Mouse (Mus musculus) frontal cortex, postnatal 10 days (tissue): ENCODE data around the gene Efcab1.
"Not testable (repeated sequence)": the region's sequence is repeated elsewhere in the genome, so short reads cannot be mapped to it uniquely, and the experiment has no call there.

Experiments used
- DNase-seq, 2 experiments: peaks; one replicate each; pipeline ENCODE4 v3.0.0; 2022; ENCODE audit warnings: low spot score in 2 of 2, mixed read lengths in 1 of 2

The Efcab1 gene

DNA sequence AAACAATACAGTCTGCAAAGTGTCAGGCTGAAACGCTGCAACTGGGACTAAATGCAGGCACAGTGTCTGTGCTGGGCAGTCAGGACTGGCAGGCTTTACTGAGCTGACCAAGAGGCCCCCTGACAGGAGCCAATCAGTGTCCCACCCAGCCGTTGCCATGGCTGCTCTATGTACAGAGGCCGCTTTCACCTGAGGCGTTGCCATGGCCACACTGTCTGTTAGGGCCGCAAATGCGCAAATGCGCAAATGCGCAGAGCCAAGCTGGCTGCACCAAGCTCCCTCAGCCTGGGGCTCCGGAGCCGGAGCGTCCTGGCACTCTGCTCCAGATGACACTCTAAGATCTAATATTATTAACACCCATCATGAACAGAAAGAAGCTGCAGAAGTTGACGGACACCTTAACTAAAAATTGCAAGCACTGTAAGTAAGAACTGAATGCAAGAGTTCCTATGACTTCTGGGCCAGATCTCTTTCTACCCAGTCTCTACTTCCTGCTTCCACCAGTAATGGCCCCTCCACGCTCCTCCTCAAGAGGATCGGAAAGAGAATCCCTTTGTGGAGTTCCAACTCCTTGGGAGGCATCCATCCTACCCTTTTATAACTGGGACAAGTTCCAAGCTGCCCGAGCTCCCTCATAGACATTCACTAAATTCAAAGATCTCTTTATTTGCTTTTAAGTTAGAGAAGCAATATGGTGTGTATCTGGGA, at the start of gene Efcab1:
TSS of gene Efcab1 (plus strand) at position 214 of the 708 bp plus-strand sequence.
- DNase-seq: peak; percentile 43 to 61

DNA sequence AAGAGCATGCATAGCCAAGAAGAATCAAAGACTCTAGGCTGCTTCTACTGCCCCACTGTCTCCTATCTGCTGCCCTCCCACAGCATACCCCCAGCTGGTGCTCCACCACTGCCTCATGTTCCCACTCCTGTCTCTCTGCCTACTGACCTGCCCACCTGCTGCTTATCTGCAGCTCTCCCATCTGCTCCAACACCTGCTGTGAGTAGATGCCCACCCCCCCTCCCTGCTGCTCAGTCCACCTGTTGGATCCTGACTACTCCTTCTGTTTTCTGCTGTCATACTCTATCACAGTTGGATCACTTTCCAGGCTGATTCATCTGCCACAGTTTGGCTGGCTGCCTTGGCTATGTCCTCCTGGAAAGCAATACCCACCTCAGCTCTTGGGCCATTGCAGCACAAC, 47.0 kb upstream of the Efcab1 start:
- no peak for DNase-seq

DNA sequence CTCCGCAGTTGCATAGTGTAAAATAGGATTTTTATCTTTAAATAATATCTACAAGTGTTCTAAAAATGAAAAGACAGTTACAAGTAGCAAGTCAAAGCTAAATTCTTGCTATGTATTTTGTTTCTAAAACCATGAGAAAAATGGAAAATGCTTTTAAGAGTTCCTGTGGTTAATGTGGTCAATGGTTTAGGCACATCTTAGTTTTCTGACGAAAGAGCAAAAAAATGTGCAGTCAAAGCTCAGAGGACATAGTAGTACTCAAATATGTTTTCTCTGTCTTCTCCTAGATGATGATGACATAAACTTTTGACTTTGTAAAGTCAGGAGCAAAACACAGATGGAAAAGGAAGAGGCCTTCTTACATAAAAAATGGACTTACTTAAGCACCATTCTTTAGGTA, 21.5 kb upstream of the Efcab1 start:
- DNase-seq: no peak

DNA sequence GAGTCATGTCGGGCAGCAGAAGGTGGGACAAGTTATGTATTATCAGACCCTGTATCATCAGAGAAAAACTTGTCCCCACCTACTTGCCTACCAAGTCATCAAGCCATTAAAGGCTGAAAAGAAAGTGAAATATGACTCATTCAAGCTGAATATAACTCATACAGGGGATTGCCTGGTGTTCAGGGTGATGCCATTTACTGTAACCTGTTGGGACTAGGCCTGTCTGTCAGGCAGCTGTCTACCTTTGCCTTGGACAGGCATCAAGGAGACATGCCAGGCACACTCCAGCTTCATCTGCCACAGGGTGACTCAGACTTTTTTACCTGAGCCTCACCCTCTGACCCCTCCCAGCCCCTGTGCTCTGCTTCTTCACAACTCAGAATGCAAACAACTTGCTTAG, 21.0 kb upstream of the Efcab1 start:
- no peak for DNase-seq

DNA sequence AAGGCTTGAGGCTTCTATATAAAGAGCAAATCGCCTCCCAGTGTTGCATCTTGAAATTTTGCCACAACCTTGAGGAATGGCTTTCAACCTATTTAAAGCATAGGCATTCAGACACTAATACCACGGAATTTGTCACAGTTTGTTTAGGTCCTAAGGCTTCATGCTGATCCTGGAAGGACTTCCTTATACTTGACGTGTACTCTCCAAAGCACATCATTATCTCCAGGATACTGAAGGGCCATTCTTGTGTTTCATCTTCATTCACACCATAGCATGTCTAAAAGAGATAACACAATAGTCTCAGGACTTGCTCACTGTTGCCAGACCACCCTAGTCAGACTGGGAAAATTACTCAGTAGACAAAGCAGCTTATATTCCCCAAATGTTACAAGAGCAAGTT, 13.9 kb upstream of the Efcab1 start:
- no peak for DNase-seq

DNA sequence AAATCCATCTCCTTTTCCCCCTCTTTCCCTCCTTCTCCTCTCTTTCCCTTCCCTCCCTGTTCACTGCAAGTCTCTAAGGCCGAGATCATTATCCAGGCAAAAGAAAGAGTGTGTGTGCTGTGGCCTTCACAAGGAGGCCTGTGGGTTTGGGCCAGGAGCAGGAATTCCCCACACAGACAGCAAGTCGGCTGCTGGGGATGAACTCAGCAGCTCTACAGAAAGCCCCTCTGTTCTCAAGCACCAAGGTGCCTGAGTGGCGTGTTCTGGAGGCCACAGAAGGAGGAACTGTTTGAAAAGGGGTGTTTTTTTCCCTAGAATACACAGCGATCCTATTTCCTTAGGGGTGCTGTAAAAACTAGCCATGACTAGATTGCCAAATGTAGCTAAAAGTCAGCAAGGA, 12.5 kb upstream of the Efcab1 start:
- no peak for DNase-seq

DNA sequence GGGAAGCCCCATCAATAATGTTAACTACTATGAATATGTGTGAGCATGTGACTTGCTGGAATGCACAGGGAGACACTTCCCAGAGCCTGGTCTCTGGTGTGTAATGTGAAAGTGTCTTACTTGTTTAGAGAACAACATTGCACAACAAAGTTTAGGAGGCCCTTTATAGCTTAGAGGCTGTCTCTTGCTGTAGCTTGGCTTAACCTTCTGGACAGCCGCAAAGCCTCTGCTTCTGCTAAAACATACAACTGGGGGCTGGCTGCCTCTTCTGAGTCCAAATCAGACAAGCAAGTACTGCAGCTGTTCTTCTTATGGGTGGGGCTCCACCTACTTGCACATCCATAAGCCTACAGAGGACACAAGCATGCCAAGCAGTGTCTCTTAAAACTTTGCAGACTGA, 11.7 kb upstream of the Efcab1 start:
- DNase-seq: no peak

DNA sequence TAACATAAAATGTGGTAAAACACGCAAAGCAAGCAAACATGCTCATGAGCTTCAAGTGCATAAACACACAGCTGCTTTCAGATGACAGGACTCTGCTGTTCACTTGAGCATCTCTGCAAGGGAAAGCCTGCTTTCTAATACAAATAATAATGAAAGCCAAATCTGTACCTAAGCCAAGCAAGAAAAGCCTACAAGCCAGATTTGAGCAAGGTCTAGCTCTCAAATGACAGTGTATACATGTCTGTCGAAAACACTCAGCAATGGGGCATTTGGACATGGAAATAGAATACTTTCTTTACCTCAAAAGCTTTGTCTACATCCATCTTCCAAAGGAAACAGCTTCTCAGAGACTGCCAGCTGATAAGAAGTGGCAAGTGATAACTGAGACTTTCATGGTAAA, 10.9 kb upstream of the Efcab1 start:
- no peak for DNase-seq

DNA sequence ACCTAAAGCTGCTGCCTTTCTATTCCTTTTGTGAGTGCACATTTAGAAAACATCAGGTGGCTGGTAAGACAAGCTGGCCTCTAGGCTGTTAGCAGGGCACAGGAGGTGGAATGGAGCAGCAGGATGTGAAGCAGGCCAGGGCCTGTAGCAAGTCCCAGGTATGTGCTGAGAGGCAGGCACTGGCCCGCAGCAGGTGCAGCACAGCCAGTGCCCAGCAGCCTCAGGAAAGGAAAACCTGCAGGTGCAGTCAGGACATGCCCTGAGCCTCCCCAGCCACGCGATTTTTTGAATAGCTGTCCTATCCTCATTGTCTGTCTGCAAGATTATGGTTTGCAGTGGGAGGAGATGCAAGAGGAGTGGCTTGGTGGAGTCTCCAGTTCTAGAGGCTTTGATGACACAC, 24.3 kb downstream of the Efcab1 start:
- not testable (repeated sequence) for DNase-seq

DNA sequence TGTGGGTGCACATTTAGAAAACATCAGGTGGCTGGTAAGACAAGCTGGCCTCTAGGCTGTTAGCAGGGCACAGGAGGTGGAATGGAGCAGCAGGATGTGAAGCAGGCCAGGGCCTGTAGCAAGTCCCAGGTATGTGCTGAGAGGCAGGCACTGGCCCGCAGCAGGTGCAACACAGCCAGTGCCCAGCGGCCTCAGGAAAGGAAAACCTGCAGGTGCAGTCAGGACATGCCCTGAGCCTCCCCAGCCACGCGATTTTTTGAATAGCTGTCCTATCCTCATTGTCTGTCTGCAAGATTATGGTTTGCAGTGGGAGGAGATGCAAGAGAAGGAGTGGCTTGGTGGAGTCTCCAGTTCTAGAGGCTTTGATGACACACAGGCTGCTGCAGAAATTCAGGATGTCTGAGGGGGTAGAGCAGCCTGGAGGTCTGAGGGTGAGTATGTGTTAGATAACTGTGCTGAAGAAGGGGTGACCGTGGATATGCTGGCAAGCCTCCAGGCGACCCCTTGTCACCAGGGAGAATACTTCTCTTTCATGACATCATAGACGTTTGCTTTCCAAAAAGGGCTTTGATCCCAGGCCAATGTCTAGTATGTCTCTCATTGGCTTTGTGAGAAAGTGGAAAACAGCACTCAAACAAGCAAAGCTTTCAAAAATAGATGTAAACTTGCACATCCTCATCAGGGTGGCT, 30.2 kb downstream of the Efcab1 start:
- not testable (repeated sequence) for DNase-seq

DNA sequence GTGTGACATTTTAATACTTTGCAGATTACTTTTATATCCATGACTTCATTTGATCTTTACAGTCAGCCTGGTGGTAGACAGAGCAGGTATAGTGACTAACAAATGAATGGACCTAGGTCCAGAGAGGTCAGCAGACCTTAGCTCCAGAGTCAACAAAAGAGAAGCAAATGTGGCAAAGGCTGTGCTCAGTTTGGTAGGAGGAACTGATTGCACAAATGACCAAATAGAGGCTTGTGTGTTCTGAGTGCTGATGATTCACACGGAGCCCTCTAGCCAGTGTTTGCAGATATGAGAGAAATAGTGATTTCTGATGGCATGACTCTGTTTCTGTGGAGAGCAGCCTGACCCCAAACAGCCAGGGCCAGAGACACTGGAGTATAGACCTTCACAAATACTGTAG, 33.1 kb downstream of the Efcab1 start:
- DNase-seq: no peak

DNA sequence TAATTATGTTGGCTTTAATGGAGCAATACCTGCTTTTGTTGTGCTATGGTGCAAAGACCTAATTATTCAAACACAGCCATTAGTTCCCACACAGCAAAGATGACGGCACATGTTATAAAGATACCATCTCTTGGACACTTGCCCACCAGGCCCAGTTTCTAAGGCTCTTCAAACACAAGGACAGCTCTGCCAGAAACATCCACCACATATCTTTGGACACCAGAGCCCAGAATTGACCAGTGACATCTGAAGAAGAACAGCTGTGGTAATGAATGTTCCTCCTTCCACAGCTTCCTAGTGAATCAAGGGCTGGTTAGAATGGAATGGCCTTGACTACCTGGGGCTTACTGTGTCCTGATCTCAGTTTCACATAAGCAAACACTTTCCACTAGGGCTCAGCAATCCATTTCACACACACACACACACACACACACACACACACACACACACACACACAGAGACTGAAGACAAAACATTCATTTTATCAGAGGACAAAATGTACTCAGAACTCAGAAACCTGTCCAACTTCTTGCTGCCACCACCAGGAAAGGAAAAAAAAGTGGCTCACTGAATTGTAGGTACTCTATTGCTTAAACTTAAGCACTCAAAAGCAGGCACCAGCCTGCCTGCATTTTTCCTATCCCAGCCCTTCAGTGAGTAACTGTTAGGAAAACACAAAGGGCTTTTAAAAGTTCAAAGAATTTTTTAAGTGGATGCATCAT, 33.7 kb downstream of the Efcab1 start:
- DNase-seq: no peak

DNA sequence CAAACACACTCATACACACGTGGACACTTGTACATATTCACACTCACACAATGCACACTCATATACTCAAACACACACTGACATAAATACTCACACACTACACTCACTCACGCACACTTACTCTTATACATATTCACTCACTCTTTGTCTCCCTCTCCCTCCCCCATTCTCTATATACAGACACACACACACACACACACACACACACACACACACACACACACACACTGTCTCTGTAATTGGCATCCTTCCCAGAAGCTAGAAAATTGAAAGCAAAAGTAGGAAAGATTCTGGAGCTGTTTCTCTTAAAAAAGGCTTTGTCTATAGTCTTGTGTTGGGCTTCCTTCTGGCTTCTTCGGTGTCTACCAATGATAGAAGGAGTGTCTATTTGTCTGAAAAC, 34.5 kb downstream of the Efcab1 start:
- DNase-seq: no peak

DNA sequence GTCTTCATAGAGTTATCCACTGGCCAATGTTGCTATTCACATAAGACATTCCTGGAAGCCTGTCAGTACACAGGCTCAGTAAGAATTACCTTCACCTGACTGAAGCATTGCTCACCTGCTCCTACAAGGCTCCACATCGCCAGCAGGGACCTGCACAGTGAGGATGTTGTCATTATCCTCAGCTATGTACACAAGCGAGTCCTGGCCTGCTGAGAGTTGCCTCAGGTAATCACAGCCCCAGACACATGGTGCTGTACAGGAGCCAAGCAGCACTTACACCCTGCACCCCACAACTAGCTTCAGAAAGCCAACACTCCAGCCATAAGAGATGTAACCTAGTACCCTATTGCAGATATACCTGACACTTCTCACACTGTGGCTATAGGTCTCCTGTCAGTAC, 37.1 kb downstream of the Efcab1 start:
- no peak for DNase-seq

DNA sequence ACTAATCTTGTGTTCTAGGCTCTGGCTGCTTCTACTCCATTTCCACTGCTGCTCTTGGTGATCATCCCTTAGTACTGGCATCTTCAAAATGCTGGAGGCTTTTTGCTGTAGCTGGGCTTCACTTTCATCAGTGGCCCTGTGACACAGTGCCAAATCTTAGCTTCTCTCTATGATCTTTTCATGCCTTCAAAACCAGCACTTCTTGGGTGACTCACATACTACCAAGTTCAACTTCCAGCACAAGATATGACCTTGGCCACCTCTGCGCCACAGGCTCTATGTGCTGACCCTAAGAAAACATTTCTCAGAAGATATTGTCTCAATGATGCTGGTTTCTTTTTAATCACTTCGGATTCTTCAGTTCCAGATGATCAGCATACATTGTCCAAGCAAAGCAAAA, 41.2 kb downstream of the Efcab1 start:
- not testable (repeated sequence) for DNase-seq

DNA sequence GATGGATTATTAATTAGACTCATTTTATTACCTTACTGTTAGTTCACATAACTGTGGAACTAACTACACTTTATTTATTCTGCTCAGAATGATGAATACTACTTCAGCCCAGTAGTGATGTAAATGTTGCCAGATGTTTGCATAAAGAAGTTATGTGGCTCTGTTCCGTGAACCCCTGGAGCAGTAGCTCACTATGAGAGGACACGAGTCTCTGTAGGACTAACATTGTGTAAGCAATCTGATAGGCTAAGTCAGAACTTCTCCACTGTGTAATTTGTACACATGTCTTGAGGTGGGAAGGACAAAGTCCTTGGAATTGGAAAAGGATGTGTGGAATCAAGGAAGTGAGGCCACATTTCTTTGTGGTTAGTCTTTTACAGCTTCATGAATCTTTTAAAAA, 45.5 kb downstream of the Efcab1 start:
- DNase-seq: no peak

DNA sequence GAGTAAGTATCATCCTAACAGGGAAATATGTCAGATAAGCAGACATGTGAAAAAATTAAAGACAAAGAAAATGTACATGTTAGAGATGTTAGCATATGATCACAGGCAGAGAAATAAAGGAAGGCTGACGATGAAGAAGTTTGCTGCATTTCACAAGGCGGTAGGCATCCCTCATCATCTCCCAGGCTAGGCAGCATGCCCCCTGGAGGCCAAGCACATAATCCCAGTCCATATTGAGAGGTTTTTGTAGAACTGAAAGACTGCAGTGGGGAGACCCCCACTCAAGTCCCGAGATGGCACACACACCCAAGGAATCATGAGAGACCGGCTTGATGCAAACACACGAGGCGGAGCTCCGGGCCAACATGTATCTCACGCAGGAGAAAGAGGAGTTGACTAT, 53.3 kb downstream of the Efcab1 start:
- DNase-seq: no peak

DNA sequence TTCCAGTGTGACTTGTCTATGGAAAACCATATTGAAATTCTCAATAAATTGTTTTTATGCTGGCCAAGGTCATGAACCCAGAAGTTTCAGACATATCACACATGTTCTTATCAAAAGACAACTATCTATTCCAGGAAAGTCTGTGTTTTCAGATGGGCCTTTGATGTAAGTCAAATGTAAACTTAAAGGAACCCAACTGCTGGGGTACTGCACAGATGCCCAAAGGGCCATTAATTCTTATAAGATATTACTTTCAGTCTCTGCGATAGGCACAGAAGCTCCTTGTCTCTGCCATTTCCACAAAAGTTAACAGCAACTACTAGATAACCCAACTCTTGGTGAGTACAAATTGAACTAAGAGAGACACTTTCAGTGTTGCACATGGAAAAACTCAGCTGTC, 67.3 kb downstream of the Efcab1 start:
- DNase-seq: no peak

DNA sequence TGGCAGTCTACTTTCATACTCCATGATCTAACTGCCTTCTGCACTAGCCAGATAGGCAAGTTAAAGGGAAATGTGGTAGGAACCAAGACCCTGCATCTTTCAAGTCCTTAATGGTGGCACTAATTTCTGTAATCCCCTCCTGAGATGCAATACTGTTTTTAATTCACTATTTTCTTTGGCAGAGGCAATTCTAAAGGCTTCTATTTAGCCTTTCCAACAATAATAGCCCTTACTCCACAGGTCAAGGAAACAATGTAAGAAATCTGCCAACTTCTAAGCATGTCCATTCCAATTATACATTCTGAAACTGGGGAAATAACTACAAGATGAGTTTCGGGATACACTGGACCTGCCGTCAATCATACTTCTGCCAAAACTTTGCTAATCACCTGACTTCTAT, 72.8 kb downstream of the Efcab1 start:
- no peak for DNase-seq

DNA sequence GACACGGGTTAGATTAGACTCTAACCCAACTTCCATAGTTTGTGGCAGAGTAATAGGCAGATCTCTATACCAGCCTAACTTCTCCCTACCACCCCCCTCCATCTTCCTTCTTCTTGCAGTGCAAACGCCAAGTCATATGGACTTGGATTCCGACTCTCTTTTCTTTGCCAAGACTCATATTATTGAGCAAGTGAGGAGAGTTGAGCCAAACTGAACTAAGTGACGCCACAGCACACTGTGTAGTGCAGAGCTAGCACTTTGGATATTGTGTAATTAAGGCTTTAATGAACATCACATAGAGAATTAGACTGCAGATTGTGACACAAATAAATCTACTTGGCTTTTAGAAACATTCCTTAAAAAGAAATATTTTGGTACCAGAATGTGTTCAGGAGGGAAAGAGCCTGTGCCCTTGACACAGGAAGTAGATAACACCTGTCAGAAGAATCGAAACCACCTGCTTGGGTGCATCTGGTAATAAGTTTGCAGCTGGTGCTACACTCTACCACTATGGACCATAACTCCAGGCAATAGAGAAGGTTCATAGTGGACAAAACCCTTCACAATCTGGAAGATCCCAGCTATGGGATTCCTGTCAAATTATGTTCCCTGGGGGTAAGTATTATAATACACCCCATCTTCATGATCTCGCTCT, 83.3 kb downstream of the Efcab1 start:
- no peak for DNase-seq

DNA sequence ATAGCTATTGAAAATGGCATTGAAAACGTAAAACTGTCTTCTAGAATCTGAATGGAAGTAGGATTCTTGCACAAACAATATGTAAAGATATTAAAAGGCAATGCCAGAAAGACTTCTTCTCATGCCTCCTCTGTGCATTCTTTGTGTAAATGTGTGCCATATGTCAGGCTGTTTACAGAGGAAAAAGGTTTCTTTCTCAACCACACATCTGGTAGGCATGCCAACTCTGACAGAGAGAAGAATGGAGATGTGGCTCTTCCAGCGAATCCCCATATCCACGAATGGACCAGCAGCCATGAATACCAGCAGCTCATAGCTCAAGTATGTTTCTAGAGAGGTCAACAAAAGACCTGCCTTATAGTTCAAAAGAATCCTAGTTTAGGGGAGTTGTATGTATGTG, 84.6 kb downstream of the Efcab1 start:
- no peak for DNase-seq

DNA sequence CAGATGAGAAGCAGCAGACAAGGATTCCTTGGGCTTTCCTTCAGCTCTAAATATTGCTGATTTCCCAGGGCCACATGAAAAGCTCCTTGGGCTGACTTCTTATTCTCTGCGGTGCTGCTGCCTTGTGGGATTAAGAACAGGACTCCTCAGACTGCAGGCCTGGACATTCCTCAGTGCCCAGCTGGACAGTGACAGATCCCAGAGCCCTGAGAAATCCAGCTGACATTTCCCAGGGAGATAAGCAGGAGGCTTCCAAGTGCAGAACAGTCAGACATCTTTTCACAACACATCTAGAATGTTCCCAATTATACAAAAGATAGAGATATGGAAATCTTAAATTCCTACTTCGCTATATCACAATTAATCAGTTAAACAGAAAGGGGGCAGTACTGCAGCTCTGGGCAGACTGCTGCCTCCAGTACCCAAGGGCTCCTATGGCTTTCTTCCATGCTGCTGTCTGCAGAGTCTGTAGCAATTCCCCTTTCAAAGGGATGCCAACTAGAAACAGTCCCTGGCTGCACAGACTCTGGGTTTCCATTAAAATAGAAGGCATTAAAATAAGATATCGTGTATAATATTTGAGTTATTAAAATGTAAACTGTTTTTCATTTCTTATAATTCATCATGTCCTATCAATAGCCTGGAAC, 86.2 kb downstream of the Efcab1 start:
- no peak for DNase-seq
